Mouse (Mus musculus) megakaryocyte, embryonic 14.5 days (primary cell): ENCODE data around the gene Mamdc4. TPM values are rescaled to one million over a fixed set of nuclear protein-coding genes. Genes with fewer than 3 reads are reported as not detected.

Experiments
- H3K27me3 ChIP-seq: replicated peaks from 2 replicates; pipeline ENCODE3; 2012; ENCODE audit warnings: inconsistent platforms
- H3K36me3 ChIP-seq: replicated peaks from 2 replicates; pipeline ENCODE3; 2012; ENCODE audit warnings: low read length, inconsistent platforms, mixed read lengths
- H3K4me1 ChIP-seq: 2 replicates; pipeline ENCODE4 v1.6.1; 2012; ENCODE audit warnings: inconsistent platforms
- H3K4me3 ChIP-seq: replicated peaks from 2 replicates; pipeline ENCODE3; 2012; ENCODE audit warnings: moderate library complexity, mild to moderate bottlenecking, inconsistent platforms
- H3K9me3 ChIP-seq: 2 replicates; pipeline ENCODE4 v1.6.1; 2012; ENCODE audit warnings: inconsistent platforms
- FLI1 ChIP-seq: IDR thresholded peaks from 2 replicates; pipeline ENCODE4 v1.6.1; 2012; ENCODE audit warnings: low read length, inconsistent platforms, mixed read lengths
- GATA1 ChIP-seq: IDR thresholded peaks from 3 replicates; pipeline ENCODE4 v1.6.1; 2012; ENCODE audit warnings: mixed read lengths, low read length, inconsistent platforms, borderline replicate concordance
- polyA plus RNA-seq: library from polyadenylated mRNA; stranded (reverse); fragments of >175 nt; gene quantifications from 2 replicates; pipeline ENCODE4 v1.2.3, GENCODE M21; 2012; ENCODE audit warnings: low replicate concordance; ENCODE audit not compliant: insufficient read depth

Gene Mamdc4
- polyA plus RNA-seq, 1 experiment = 0.75 TPM

- peaks cover 10% of the 10 kb centered on the region for H3K4me1 ChIP-seq
- no peaks in the 10 kb centered on the region for H3K9me3 ChIP-seq
- peaks cover 93% of the 10 kb centered on the region for H3K36me3 ChIP-seq
- H3K27me3 ChIP-seq = no peaks in the 10 kb centered on the region
- no peak for TF ChIP-seq FLI1
- TF ChIP-seq GATA1 = no peak
- no peak overlapping the region for H3K4me3 ChIP-seq
These were observed 40.9 kb downstream of the Mamdc4 start for GRCm38 (mm10) chr2:25533707-25534106.

- no peak overlapping the region for H3K4me3 ChIP-seq
- no peak for TF ChIP-seq GATA1
- TF ChIP-seq FLI1 = no peak
- H3K9me3 ChIP-seq = no peaks in the 10 kb centered on the region
- H3K36me3 ChIP-seq = peaks cover 97% of the 10 kb centered on the region
- no peaks in the 10 kb centered on the region for H3K4me1 ChIP-seq
- H3K27me3 ChIP-seq = no peaks in the 10 kb centered on the region
These were observed 47.9 kb downstream of the Mamdc4 start for GRCm38 (mm10) chr2:25526510-25527302.

Other genes with a start within 250 kb of the Mamdc4 start
- 4.4 and 13.9 TPM in 2 replicates for gene Man1b1, start 242.5 kb downstream of the Mamdc4 start, polyA plus RNA-seq
- gene Dpp7, start 218.5 kb downstream of the Mamdc4 start, polyA plus RNA-seq = 4.3 and 4.4 TPM in 2 replicates
- gene Uap1l1, start 209.2 kb downstream of the Mamdc4 start, polyA plus RNA-seq = 12.1 and 13.3 TPM in 2 replicates
- 26.7 and 29.9 TPM in 2 replicates for gene Sapcd2, start 202.5 kb downstream of the Mamdc4 start, polyA plus RNA-seq
- gene Entpd2, start 179.0 kb downstream of the Mamdc4 start, polyA plus RNA-seq = 1.3 TPM in 1 of 2 replicates, not detected in the other
- 3.7 and 3.9 TPM in 2 replicates for gene Npdc1, start 175.5 kb downstream of the Mamdc4 start, polyA plus RNA-seq
- gene Fut7, start 151.6 kb downstream of the Mamdc4 start, polyA plus RNA-seq = 4.3 TPM in 1 of 2 replicates, not detected in the other
- gene Abca2, start 146.1 kb downstream of the Mamdc4 start, polyA plus RNA-seq = 13.1 and 24.3 TPM in 2 replicates
- not detected in 2 replicates for gene Clic3, start 118.0 kb downstream of the Mamdc4 start, polyA plus RNA-seq
- gene Paxx, start 113.8 kb downstream of the Mamdc4 start, polyA plus RNA-seq = 51.1 and 52.3 TPM in 2 replicates
- gene Ptgds, start 104.8 kb downstream of the Mamdc4 start, polyA plus RNA-seq = not detected in 2 replicates
- gene Lcn12, start 80.9 kb downstream of the Mamdc4 start, polyA plus RNA-seq = not detected in 2 replicates
- gene Fbxw5, start 74.1 kb downstream of the Mamdc4 start, polyA plus RNA-seq = 46.2 and 91.1 TPM in 2 replicates
- 0.43 TPM in 1 of 2 replicates, not detected in the other for gene C8g, start 73.1 kb downstream of the Mamdc4 start, polyA plus RNA-seq
- gene Traf2, start 27.9 kb downstream of the Mamdc4 start, polyA plus RNA-seq = 0.78 and 7.0 TPM in 2 replicates
- gene Edf1, start 17.0 kb downstream of the Mamdc4 start, polyA plus RNA-seq = 316 and 1,404 TPM in 2 replicates
- 4.7 TPM in 1 of 2 replicates, not detected in the other for gene Phpt1, start 379 bp upstream of the Mamdc4 start, polyA plus RNA-seq
- gene Ajm1, start 6.9 kb upstream of the Mamdc4 start, polyA plus RNA-seq = 0.44 and 0.85 TPM in 2 replicates
- 36.6 and 58.2 TPM in 2 replicates for gene Rabl6, start 33.7 kb upstream of the Mamdc4 start, polyA plus RNA-seq
- gene Ccdc183, start 42.8 kb upstream of the Mamdc4 start, polyA plus RNA-seq = 0.15 TPM in 1 of 2 replicates, not detected in the other
- gene Tmem141, start 47.2 kb upstream of the Mamdc4 start, polyA plus RNA-seq = 0.94 TPM in 1 of 2 replicates, not detected in the other
- gene Fcna, start 53.2 kb upstream of the Mamdc4 start, polyA plus RNA-seq = 0.49 TPM in 1 of 2 replicates, not detected in the other
- gene Lcn8, start 78.3 kb upstream of the Mamdc4 start, polyA plus RNA-seq = not detected in 2 replicates
- gene Lcn5, start 83.1 kb upstream of the Mamdc4 start, polyA plus RNA-seq = not detected in 2 replicates
- gene Lcn6, start 101.9 kb upstream of the Mamdc4 start, polyA plus RNA-seq = not detected in 2 replicates
- gene Lcn10, start 107.9 kb upstream of the Mamdc4 start, polyA plus RNA-seq = not detected in 2 replicates
- not detected in 2 replicates for gene Obp2a, start 125.2 kb upstream of the Mamdc4 start, polyA plus RNA-seq
- gene Bmyc, start 131.9 kb upstream of the Mamdc4 start, polyA plus RNA-seq = 55.7 and 68.2 TPM in 2 replicates
- gene Obp2b, start 162.2 kb upstream of the Mamdc4 start, polyA plus RNA-seq = not detected in 2 replicates
- not detected in 2 replicates for gene Lcn3, start 190.7 kb upstream of the Mamdc4 start, polyA plus RNA-seq
- not detected in 2 replicates for gene Lcn11, start 202.2 kb upstream of the Mamdc4 start, polyA plus RNA-seq
- not detected in 2 replicates for gene Gm13539, start 207.4 kb upstream of the Mamdc4 start, polyA plus RNA-seq
- not detected in 2 replicates for gene Glt6d1, start 241.0 kb upstream of the Mamdc4 start, polyA plus RNA-seq
- gene Lcn9, start 248.3 kb upstream of the Mamdc4 start, polyA plus RNA-seq = not detected in 2 replicates